Mouse (Mus musculus): ENCODE results near the gene Naa25. TPM values are rescaled to one million over a fixed set of nuclear protein-coding genes. Genes with fewer than 3 reads are reported as not detected.

The Naa25 gene
- polyA plus RNA-seq, 1 experiment: 22.3 TPM

- WGBS: 83% methylated on average over 5 of the region's 5 CpGs
- H3K4me1 ChIP-seq (ENCODE audit: control insufficient read depth, insufficient read depth, low read length): peaks cover 3% of the 10 kb centered on the region; the same call in 1 of the 2 replicates
Observed at GRCm38 (mm10) chr5:121462967-121463366, 65.2 kb downstream of the Naa25 start.

GRCm38 (mm10) chr5:121463601-121464250, 66.0 kb downstream of the Naa25 start:
- Histone ChIP-seq H3K27ac (ENCODE audit: control insufficient read depth, insufficient read depth, low read depth, low read length, poor library complexity) (no peak overlapping the region), H3K4me3 (replicated peaks; ENCODE audit: control insufficient read depth, low read depth, low read length) (no peak overlapping the region), H3K4me1 (ENCODE audit: control insufficient read depth, insufficient read depth, low read length) (peaks cover 3% of the 10 kb centered on the region; the same call in 1 of the 2 replicates)
- TF ChIP-seq CTCF (IDR thresholded peaks at IDR 0.05; ENCODE audit: control insufficient read depth, insufficient read depth, low read length) (no peak), POLR2A (IDR thresholded peaks at IDR 0.05; ENCODE audit: borderline replicate concordance, control insufficient read depth, low read depth, low read length) (no peak)
- WGBS: 81% methylated on average over 5 of the region's 5 CpGs

More at GRCm38 (mm10) chr5:121462967-121463366, 65.2 kb downstream of the Naa25 start:
- Histone ChIP-seq H3K4me3 (replicated peaks; ENCODE audit: control insufficient read depth, low read depth, low read length) (no peak overlapping the region), H3K27ac (ENCODE audit: control insufficient read depth, insufficient read depth, low read depth, low read length, poor library complexity) (no peak overlapping the region)
- TF ChIP-seq POLR2A (IDR thresholded peaks at IDR 0.05; ENCODE audit: borderline replicate concordance, control insufficient read depth, low read depth, low read length) (no peak), CTCF (IDR thresholded peaks at IDR 0.05; ENCODE audit: control insufficient read depth, insufficient read depth, low read length) (no peak)

GRCm38 (mm10) chr5:121469566-121469965, 71.8 kb downstream of the Naa25 start:
- Histone ChIP-seq H3K4me1 (ENCODE audit: control insufficient read depth, insufficient read depth, low read length) (peaks cover 2% of the 10 kb centered on the region; the same call in 1 of the 2 replicates), H3K4me3 (replicated peaks; ENCODE audit: control insufficient read depth, low read depth, low read length) (no peak overlapping the region), H3K27ac (ENCODE audit: control insufficient read depth, insufficient read depth, low read depth, low read length, poor library complexity) (no peak overlapping the region)
- TF ChIP-seq CTCF (IDR thresholded peaks at IDR 0.05; ENCODE audit: control insufficient read depth, insufficient read depth, low read length) (no peak), POLR2A (IDR thresholded peaks at IDR 0.05; ENCODE audit: borderline replicate concordance, control insufficient read depth, low read depth, low read length) (no peak)
- WGBS: 62% methylated on average over 3 of the region's 3 CpGs

GRCm38 (mm10) chr5:121472411-121472810, 74.7 kb downstream of the Naa25 start:
- H3K4me1 ChIP-seq (ENCODE audit: control insufficient read depth, insufficient read depth, low read length): peaks cover 2% of the 10 kb centered on the region; the same call in 1 of the 2 replicates
- no peak overlapping the region for H3K27ac ChIP-seq (ENCODE audit: control insufficient read depth, insufficient read depth, low read depth, low read length, poor library complexity)
- H3K4me3 ChIP-seq (replicated peaks; ENCODE audit: control insufficient read depth, low read depth, low read length): no peak overlapping the region
- TF ChIP-seq POLR2A (IDR thresholded peaks at IDR 0.05; ENCODE audit: borderline replicate concordance, control insufficient read depth, low read depth, low read length) (no peak), CTCF (IDR thresholded peaks at IDR 0.05; ENCODE audit: control insufficient read depth, insufficient read depth, low read length) (no peak)
- 84% methylated on average over 2 of the region's 2 CpGs for WGBS

GRCm38 (mm10) chr5:121474610-121475009, 76.9 kb downstream of the Naa25 start:
- TF ChIP-seq CTCF (IDR thresholded peaks at IDR 0.05; ENCODE audit: control insufficient read depth, insufficient read depth, low read length): no peak
- TF ChIP-seq POLR2A (IDR thresholded peaks at IDR 0.05; ENCODE audit: borderline replicate concordance, control insufficient read depth, low read depth, low read length): no peak

GRCm38 (mm10) chr5:121476040-121476439, 78.3 kb downstream of the Naa25 start:
- WGBS: 70% methylated on average over 1 of the region's 1 CpGs
- no peak overlapping the region for H3K27ac ChIP-seq (ENCODE audit: control insufficient read depth, insufficient read depth, low read depth, low read length, poor library complexity)
- H3K4me1 ChIP-seq (ENCODE audit: control insufficient read depth, insufficient read depth, low read length): peaks cover 1% of the 10 kb centered on the region; the same call in 1 of the 2 replicates
- H3K4me3 ChIP-seq (replicated peaks; ENCODE audit: control insufficient read depth, low read depth, low read length): no peak overlapping the region
- TF ChIP-seq POLR2A (IDR thresholded peaks at IDR 0.05; ENCODE audit: borderline replicate concordance, control insufficient read depth, low read depth, low read length) (no peak), CTCF (IDR thresholded peaks at IDR 0.05; ENCODE audit: control insufficient read depth, insufficient read depth, low read length) (no peak)

More at GRCm38 (mm10) chr5:121474610-121475009, 76.9 kb downstream of the Naa25 start:
- no peak overlapping the region for H3K4me3 ChIP-seq (replicated peaks; ENCODE audit: control insufficient read depth, low read depth, low read length)
- peaks cover 2% of the 10 kb centered on the region; the same call in 1 of the 2 replicates for H3K4me1 ChIP-seq (ENCODE audit: control insufficient read depth, insufficient read depth, low read length)
- H3K27ac ChIP-seq (ENCODE audit: control insufficient read depth, insufficient read depth, low read depth, low read length, poor library complexity): no peak overlapping the region
- 82% methylated on average over 7 of the region's 7 CpGs for WGBS

- Histone ChIP-seq H3K4me3 (replicated peaks; ENCODE audit: control insufficient read depth, low read depth, low read length) (no peak overlapping the region), H3K4me1 (ENCODE audit: control insufficient read depth, insufficient read depth, low read length) (no peaks in the 10 kb centered on the region), H3K27ac (ENCODE audit: control insufficient read depth, insufficient read depth, low read depth, low read length, poor library complexity) (no peak overlapping the region)
- TF ChIP-seq CTCF (IDR thresholded peaks at IDR 0.05; ENCODE audit: control insufficient read depth, insufficient read depth, low read length) (no peak), POLR2A (IDR thresholded peaks at IDR 0.05; ENCODE audit: borderline replicate concordance, control insufficient read depth, low read depth, low read length) (no peak)
- 28% methylated on average over 3 of the region's 3 CpGs for WGBS
Observed at GRCm38 (mm10) chr5:121477680-121478079, 79.9 kb downstream of the Naa25 start.

- Histone ChIP-seq H3K27ac (ENCODE audit: control insufficient read depth, insufficient read depth, low read depth, low read length, poor library complexity) (no peak overlapping the region), H3K4me1 (ENCODE audit: control insufficient read depth, insufficient read depth, low read length) (no peaks in the 10 kb centered on the region), H3K4me3 (replicated peaks; ENCODE audit: control insufficient read depth, low read depth, low read length) (no peak overlapping the region)
- 76% methylated on average over 5 of the region's 5 CpGs for WGBS
- TF ChIP-seq POLR2A (IDR thresholded peaks at IDR 0.05; ENCODE audit: borderline replicate concordance, control insufficient read depth, low read depth, low read length) (no peak), CTCF (IDR thresholded peaks at IDR 0.05; ENCODE audit: control insufficient read depth, insufficient read depth, low read length) (no peak)
Observed at GRCm38 (mm10) chr5:121484801-121485200, 87.1 kb downstream of the Naa25 start.

Measured in bone marrow, adult 2 months (tissue).